Mouse (Mus musculus) telencephalon, adult 2 months (tissue): ENCODE measurements around the gene Lamc3.

Experiments
- DNase-seq: peaks from one replicate; pipeline ENCODE4 v3.0.0-alpha.2; 2011; ENCODE audit warnings: low read depth, low spot score

Gene Lamc3

DNA sequence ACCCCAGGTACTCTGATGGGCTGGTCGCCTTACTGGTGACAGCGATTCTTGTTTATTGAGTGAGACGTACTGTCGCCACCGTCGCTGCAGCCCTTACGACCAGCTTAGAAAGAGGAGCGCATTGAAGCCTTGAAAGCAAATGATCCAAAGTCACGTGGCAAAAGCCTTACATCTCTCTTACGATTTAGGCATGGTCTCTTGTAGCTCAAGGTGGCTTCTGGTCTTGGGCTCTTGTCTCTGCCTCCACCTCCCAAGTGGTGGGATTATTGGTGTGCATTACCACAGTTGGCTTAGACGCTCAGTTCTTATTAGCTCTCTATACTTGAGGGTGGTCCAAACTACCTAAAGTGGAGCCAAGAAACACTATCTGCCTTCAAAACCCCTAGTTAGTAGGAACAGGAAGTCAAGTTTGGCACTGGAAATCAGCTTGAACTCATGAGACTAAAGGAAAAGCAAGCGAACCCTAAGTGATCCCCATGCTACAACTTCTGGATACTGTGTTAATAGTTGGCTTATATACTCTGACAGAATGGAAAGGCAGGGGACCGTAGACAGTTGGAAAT, 87.8 kb downstream of the Lamc3 start:
- no peak for DNase-seq

DNA sequence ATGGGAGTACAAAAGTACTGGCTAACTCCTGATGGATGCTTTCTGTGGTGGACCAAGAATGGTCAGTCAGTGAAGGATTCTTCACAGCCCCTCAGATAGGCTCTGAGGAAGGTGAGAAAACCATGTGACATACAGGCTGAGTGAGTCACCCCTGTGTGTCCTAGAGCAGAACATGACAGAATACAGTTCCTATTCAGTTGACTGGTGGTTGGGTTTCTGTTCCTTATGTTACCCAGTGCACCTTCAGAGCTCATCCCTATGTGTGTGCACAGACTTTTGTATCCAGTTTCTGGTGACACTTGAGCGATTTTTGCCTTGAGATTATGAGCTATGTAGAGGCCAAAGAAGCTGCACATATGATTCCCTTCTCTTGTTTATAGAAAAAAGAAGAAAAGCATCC, 100.7 kb downstream of the Lamc3 start:
- DNase-seq = no peak

DNA sequence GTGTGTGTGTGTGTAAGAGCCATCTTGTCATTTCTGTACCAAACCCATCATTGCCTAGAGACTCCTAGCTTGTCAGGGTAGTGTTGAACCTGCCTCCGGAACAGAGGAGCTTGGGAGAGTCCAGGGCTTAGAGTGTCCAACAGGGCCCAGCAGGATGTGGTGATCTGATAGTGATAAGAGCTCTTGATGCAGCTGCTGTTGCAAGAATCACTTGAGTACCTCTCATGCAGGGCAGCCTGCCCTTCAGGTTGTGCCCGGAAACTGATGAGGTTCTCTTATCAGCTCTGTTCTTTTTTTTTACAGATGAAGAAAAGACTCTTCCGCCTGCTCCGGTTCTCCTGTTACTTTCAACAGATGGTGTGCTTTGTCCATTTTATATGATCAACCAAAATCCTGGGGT, 103.9 kb downstream of the Lamc3 start:
- DNase-seq = no peak

DNA sequence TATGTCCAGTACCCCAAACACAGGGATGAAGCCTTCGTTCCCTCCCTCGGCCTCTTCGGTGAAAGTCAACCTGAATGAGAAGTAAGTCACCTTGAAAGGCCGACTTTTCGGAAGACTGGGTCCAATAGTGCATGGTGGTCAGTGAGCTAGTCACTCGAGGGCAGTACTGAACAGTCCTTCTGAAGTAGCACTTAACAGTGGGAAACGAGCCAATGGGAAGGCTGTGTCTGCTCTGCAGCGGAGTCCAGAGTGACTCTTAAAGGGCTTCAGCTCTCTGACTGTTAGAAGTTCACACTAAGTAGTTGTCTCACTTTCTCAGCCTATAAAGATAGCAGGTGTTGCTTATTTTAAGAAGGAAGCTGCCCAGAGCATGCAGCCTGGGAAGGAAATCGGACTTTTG, 107.8 kb downstream of the Lamc3 start:
- no peak for DNase-seq

DNA sequence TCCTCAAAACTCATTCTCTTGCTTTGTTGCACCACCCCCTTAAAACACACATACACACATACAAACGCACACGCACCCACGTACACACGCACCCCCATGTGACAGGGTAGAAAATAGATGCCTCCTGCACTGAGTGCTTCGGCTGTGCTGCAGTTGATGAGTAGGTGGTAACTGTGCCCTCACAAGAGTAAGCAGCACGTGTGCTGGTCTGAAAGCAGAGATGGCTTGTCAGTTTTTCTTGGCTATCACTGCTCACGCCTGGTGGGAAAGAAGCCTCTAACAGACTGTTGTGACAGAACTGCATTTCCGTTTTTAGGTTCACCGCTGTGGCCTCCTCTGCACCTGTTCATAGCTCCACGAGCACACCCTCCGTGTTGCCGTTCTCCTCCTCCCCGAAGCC, 109.0 kb downstream of the Lamc3 start:
- DNase-seq = peak; percentile 93
